Mouse (Mus musculus): ENCODE data around the gene Map1lc3b.

DNA sequence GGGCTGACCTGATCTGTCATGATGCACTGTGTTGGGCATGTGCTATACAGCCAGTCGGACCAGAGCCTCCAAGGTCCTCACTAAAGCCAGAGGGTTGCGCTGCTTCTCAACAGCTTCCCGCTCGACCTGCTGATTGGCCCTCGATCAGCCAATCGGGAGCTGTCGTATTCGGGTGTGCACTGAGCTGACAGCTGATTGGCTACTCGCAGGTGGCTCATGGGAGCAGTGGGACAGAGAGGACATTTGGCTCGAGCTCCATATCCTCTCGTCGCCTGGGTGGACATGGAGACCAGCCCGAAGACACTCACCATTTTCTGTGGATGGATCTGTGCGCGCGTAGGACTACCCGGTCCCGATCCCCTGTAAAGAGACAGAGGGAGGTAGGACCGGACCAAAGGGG, 48.3 kb upstream of the Map1lc3b start:
- no peak for TF ChIP-seq USF2 (IDR thresholded peaks at IDR 0.05; ENCODE audit: borderline replicate concordance in 1 of 2, insufficient read depth in 1 of 2, low read depth in 1 of 2, low read length in 2 of 2)
- no peak for TF ChIP-seq CTCF (IDR thresholded peaks at IDR 0.05 in 2 of 3, conservative IDR thresholded peaks at IDR 0.05 in 1 of 3; ENCODE audit: control insufficient read depth in 1 of 3, insufficient read depth in 1 of 3, low read depth in 2 of 3, low read length in 3 of 3, poor library complexity in 1 of 3, severe bottlenecking in 1 of 3)
- no peak for TF ChIP-seq KAT2A (conservative IDR thresholded peaks at IDR 0.05; ENCODE audit: low read depth, low read length)
- no peak for TF ChIP-seq POLR2AphosphoS5 (IDR thresholded peaks at IDR 0.05; ENCODE audit: borderline replicate concordance, low read depth, low read length)
- no peak for TF ChIP-seq POLR2A (IDR thresholded peaks at IDR 0.05; ENCODE audit: control insufficient read depth in 1 of 2, insufficient read depth in 1 of 2, low read depth in 1 of 2, low read length in 2 of 2, poor library complexity in 1 of 2)
- no peak for TF ChIP-seq RCOR1 (IDR thresholded peaks at IDR 0.05; ENCODE audit: low read depth, low read length)
- no peak for TF ChIP-seq GATA1 (IDR thresholded peaks at IDR 0.05; ENCODE audit: low read depth, low read length)
- no peak for TF ChIP-seq EP300 (IDR thresholded peaks at IDR 0.05; ENCODE audit: low read depth in 1 of 2, low read length in 2 of 2)
- no peak for TF ChIP-seq MAX (IDR thresholded peaks at IDR 0.05; ENCODE audit: low read length)
- no peak for TF ChIP-seq BHLHE40 (IDR thresholded peaks at IDR 0.05; ENCODE audit: borderline replicate concordance, low read depth, low read length)
- TF ChIP-seq USF1 (IDR thresholded peaks at IDR 0.05; ENCODE audit: low read depth, low read length) = no peak
- no peak for TF ChIP-seq MAFK (IDR thresholded peaks at IDR 0.05; ENCODE audit: borderline replicate concordance, low read depth, low read length)
- TF ChIP-seq MYC (IDR thresholded peaks at IDR 0.05; ENCODE audit: low read depth, low read length) = no peak
